Mouse (Mus musculus) layer of hippocampus, adult 9-11 months (tissue): ENCODE measurements around the gene Chpt1.
"Not testable (repeated sequence)": the region's sequence is repeated elsewhere in the genome, so short reads cannot be mapped to it uniquely, and the experiment has no call there.

Experiments
- DNase-seq: peaks from one replicate; pipeline ENCODE4 v3.0.0; 2022

Chpt1 gene

DNA sequence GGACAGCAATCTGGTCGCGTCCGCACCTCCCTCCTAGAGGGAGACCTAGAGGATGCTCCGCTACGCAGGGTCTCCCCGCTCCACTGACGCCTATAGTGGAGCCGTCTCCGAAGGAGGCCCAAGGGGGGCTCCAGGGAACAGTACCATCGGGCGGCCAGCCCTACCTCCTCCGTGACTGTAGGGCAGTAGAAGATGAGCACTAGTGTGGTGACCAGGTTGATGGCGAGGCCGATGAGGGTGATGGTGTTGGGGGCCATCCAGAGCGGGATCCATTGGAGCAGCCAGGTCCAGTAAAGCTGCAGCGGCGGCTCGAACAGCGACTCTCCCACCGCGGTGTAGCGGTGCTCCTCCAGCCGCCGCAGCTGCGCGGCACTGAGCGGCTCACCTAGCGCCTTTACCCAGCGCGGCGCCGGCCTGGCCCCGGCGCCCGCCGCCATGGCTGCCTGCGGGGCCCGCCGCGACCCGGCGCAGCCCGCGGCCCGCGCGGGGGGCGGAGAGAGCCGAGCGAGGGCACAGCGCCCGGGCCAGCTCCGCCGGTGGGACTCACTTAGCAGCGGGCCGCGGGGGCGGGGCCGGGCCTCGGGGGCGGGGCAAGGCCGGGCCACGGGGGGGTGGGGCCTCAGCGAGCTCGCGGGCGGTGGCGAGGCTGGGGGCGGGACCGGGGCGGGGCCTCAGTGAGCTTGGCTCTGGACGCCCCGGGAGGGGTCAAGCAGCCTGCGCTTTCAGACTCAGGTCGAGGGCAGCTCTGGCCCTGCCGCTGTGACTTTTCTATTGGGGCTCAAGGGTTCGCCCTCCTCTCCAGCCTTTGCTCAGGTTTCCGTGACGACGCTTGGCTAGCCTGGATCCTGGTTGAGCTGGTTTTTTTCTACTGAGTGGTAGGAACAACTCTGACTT is at the start of gene Chpt1:
Gene Chpt1 (minus strand): TSS at position 653 of the 894 bp plus-strand sequence.
- DNase-seq: peak; percentile 79

DNA sequence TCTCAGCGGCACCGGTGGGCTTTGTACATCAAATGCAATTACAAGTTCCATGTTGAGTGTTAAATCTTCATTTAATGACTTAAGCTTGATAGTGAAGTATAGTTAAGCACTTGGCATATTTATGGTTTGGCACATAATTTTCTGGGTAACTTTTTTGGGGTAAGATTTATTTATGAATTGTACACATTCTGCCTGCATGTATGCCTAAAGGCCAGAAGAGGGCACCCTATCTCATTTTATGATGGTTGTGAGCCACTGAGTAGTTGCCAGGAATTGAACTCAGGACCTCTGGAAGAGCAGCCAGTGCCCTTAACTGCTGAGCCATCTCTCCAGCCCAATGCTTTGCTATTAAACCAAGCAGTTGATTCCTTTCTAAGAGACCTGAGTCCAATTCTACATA is 48.9 kb upstream of the Chpt1 start:
- DNase-seq: no peak

DNA sequence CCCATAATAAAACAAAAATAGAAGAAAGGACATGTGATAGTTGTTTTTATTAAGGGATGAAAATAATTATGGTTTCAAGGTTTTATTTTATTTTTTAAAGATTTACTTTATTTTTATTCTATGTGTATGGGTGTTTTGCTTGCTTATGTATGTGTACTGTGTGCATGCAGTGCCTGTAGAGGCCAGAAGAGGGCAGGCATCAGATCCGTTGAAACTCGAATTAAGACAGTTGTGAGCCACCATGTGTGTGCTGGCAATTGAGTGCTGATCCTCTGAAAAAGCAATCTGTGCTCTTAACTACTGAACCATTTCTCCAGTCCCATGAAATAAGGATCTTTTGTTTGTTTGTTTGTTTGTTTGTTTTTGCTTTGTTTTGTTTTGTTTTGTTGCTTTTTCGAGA is 46.4 kb upstream of the Chpt1 start:
- DNase-seq: no peak

DNA sequence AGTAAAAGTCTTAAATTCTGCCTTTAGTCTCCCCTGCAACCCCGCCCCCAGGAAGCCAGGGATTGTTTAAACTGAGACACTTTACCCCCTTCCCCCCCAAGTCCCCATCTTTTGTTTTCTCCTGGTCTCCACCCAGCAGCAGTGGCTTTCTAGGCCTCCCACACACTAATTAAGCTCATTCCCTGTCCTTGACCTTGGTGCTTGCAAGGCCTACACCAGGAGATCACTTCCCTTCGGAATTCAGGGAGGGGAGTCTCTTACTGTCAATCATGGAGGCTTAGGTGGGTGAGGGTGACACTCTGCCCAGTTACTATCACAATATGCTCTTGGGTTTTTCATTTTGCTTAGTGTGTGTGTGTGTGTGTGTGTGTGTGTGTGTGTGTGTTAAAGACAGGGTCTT is 43.8 kb upstream of the Chpt1 start:
- no peak for DNase-seq

DNA sequence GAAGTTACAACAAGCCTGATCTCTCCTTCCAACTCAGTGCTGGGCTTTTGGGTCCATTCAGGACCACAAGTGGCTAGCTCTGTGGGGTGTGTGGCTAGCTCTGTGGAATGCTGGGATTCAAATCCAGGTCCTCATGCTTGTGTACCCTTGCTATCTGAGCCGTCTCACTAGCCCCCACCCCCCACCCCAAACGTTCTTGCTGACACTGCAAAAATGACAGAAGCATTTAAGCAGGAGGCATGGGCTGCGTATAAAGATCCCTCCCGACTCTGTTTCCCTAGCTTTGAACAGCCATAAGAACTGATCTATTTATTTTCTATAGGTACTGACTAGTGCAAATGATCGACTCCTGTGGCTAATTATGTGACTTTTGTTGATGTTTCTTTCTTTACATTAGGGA is 26.8 kb upstream of the Chpt1 start:
- DNase-seq: no peak

DNA sequence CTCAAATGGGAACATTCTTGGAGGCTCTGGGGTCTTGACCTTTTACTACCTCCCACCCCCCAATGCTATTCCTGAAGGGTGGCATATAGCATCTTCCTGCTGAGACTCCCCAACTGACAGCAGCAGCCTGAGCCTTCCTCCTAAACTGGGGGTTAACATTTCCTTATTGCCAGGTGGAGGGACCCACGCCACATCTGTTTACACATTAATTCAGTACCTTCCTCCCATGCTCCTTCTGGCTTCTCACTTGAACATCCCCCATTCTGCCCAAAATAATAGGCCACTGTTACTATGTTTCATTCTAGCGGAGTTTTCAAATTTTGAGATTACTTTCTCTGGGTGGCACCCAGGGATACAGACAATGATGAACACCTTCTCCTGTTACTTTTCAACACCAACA is 20.1 kb upstream of the Chpt1 start:
- DNase-seq: peak; percentile 71

DNA sequence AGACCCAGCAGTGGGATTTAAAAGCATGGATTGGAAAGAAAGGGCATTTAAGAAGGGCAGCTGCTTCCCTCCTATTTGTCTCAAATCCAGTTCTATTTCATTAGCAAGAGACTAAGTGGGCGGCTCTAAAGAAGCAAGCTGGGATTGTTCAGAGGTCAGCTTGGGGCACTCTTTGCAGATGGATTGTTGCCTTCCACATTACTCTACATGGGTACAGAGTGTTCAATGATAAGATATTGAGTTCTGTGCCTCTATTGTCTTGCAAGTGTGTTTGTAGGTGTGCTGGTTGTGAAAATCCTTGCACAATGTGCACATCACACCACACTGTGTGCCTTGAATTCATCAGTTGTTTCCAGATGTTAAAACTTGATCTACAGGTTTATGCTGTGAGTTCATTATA is 19.3 kb upstream of the Chpt1 start:
- no peak for DNase-seq

DNA sequence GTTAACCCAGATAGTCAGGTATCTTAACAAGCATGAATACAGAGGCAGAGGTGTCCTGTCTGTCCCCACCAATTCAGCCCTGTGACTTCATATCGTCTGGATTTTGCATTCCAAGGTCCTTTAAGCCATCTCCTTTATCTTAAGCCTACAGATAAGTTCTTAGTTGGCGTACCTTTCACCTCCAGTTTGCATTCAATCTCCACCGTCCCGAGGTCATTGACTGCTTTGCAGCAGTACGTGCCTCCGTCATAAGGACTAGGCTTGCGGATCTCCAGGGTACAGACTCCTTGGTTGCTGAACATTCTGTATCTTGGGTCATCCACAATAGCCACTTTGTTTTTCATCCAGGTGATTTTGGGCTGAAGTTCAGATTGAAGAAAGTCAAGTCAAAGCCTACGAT is 18.9 kb upstream of the Chpt1 start:
- DNase-seq: no peak

DNA sequence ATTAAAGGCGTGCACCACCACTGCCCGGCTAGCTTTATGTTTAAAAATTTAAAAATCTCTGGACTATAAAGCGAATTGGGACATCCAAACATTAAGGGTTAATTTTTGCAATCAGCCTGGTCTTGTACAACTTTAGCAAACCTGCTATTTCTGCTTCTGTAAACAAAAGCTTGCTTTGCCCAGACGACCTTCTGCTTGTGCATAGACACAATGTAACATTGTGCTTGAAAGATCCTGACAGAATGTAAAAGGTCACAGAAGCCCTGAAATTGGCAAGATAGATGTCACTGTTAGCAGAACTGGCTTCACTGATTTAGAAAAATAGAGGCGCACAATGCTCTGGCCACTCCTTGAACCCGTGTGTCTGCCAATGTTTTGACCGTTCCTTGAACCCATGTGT is 11.2 kb upstream of the Chpt1 start:
- DNase-seq: not testable (repeated sequence)

DNA sequence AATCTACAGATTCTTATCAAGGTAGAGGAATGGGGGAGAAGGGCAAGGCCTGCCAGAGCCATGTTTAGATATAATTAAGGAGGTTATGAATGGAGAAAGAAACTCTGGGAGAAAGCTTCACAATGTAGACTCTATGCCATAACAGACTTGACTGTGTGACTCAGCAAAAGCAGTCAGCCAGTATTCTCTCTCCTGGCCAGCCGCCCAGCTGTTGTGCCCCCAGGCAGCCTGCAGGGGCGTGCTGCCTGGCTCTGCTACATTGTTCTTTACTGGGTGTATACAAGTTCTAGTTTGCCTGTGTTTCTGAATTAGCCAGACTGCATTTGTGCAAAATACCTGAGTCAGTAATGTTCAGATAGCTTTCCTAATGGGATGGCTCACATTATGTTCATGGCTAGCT is 10.6 kb upstream of the Chpt1 start:
- peak; percentile 67 for DNase-seq

DNA sequence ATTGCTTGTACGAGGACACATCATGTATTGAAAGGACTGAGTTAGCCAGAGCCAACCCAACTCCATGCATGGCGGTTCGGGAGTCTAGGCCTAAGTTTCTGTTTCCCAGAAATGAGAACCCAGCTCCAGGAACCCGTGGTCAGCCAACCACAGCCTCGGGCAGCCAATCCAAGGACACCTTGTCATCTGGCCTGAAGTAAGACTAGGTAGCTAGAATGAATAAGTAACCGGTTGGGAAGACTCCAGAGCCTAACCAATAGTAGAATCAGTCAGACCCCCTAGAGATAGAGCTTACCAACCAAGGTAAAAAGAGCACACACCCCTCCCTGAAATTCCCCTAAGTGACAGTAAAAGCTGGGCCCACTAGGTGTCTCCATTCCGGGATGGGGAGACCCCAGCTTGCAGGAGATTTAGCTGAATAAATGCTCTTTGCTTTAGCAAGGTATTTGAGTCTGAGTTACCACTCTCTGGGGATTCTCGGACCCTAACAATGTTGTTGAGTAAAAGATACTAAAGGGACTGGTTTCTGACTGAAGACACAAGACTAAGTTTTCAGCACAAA is 9.8 kb upstream of the Chpt1 start:
- no peak for DNase-seq

DNA sequence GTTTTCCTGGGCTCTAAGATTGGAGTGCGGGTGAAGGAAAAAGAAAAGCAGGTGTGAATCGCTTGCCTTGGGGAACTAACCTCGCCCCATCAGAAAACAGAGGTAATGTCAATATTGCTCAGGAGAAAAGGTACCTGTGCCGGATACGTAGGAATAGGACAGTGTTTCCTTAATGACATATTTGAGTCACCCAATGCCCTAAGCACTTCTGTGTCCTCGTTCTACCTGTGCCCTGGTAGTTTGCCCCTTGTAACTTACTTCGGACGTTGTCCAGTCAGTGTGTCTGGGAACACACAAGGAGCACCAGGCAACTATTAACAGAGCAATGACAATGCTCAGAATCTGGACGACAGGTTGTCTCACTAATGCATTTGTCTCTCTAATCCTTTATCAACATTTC is 7.5 kb upstream of the Chpt1 start:
- DNase-seq: no peak

DNA sequence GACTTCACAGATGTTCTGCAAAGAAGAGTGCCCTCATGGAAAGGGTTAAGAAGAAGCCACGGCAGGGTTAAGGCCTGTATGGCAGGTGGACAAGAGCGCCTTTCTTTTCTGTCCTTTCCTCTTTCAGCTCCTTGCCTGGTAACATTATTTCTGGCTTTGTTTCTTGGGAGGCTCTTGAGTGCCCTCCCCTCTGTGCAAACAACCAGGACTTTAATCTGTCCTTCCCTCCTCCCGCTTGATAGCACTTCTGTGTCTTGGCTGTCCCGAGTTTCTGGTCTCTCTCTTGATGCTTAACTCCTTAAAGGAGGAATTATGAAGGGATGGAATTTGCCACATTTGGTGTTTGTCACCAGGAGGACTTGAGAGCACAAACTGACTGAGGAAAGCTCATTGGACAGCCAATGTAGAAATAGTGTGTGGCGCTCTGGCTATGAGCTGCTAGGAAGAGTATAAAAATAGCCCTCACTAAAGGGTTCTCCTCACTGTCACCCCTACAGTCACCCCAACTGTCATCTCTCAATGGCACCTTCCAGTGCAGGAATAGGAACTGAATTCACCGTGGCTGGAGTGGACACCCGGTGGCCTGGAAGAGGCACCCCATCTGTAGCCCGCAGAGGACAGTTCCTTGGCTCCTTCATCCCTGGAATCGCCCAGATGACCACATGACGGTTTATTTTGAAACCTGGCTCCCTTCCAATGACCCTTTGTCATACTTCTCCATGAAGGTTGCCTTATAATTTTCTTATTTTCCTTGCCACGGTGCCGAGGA is 6.8 kb upstream of the Chpt1 start:
- DNase-seq: no peak

DNA sequence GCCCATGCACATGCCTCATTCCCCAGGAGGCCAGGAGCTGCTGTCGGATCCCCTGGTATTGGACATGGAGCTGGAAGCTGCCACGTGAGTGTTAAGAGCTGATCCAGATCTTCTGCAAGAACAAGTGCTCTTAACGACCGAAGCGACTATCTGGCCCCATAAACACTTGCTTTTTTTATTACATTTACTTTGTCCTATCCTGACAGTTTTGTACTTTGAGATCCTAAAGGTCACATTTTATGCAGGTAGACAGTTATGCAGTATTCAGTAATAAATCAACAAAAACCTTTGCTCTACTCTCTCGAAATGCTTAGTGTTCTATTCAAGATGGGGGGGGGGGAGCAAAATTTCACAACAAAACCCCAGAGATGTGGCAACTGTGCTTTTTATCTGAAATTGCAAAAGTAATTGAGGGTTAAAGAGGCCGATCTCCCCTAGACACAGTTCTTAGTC is 3.8 kb upstream of the Chpt1 start:
- DNase-seq: no peak

DNA sequence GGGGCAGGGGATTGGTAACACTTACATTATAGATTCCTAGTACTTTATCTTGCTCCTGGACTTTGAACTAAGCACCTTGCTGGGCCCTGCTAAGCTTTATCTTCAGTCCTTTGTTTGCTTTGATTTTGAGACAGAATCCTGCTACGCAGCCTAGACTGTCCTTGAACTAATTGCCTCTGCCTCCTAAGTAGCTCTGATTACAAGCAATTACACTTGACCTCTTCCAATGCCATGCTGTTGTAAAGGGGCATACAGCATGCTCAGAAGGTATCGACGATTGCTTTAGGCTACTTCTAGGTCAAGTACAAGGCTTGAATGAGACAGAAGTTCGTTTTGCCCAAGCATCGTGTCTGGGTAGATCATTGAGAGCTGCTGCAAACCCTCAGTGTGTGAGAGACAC is 1.4 kb upstream of the Chpt1 start:
- DNase-seq: no peak

DNA sequence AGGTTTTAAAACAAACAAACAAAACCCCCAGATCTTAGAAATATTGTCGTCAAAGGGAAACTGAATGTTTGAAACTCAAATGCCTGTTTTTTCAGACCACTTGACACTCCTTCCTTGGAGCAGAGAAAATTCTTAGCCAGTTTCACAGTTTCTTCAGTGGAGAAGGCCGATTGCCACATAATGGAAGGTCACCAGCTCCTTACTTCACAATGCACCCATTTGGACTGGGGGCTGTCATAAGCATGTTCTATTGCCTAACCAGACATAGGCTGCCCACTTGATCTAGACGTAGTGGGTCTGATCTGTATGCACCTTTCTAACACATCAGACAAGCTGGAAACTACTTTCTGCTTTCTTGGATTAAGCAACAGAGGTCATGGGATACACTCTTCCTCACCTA is 608 bp upstream of the Chpt1 start:
- no peak for DNase-seq

DNA sequence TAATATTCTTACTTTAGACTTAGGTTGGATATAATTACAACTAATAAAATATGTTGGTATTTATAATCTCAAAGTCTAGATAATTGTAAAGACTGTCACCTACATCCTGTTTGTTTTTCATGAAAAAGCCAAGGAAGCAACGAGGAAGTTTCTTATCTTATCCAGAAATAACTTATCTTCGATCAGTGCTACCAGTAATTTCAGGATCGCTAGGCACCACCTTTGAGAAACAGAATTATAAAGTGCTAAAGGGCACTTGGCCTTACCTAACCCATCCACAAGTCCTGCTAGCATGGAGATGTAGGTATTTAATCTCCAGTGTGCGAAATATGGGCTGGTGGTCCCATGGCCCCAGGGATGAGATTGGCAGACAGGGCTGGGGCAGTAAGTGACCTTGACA is 954 bp downstream of the Chpt1 start:
- no peak for DNase-seq

DNA sequence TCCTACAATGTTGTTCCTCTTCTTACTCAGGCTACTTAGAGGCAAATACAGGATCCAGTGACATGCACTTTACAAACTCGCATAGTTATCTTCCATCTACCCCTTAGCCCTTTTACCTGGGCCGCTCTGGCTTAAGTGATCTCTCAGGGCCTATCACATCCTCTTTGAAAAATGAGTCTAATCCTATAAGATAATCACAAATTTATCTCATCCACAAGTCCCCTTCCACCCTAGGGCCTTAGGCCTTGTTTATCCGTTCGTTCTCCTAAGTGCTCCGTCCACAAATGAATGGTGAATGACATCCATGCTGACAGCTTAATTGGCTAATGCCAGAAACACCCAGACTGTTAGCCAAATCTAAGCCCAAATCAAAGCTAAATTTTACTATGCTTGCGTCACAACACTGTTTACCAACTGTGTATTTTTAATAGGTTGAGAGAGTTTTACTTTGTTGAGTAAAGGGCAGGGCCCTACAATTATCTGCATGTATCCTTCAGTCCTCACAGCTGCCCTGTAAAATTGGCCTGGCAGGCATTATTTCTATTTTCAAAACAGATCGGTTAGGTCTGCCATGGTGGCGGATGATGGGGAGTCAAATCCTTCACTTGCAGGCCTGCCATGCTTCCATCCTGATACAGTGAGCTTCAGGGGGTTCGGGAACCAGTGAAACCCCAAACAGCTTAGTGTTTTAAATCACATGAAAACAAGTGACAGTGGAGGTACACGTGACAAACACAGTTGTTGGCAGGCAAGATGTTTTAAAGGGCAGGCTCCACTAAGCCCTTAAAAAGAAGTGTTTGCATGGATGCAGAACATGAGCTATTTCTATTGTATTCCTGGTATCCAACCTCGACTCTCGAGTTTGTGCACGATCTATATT is 1.7 kb downstream of the Chpt1 start:
- no peak for DNase-seq

DNA sequence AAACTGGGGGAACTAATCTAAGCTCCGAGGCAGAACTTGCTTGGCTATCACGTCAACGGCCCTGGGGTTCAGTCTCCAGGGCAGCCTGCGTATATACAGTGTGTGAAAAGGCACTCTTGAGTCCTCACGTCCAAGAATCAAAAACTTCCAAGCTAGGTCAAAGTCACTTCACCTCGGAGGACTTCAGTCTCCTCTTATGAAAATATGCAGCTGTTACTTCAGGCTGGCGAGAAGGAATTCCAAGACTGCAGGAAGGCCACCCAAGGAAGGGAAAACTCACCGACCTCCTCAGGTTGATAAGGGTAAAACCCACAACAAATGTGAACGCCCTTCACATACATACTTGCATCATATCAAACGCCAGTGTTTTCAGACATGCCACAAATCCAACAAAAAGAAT is 2.5 kb downstream of the Chpt1 start:
- no peak for DNase-seq

DNA sequence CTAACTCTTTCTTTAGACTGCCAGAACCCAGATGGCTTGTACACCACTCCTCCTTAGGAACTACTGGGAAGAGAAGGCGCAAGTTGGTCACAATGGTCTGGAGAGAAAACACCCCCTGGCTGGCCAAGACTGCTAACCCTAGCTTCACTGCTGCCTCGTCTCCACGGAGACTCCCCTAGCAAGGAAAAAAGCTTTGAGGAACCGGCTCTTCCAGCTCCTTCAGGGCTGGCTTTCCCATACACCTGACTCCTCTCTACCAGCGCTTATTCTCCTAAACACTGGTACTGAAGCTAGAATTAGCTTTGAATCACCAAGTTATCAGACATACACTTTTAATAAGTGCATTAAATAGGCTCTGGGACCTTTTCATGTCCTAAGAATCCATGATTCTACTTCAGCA is 3.9 kb downstream of the Chpt1 start:
- DNase-seq: no peak

DNA sequence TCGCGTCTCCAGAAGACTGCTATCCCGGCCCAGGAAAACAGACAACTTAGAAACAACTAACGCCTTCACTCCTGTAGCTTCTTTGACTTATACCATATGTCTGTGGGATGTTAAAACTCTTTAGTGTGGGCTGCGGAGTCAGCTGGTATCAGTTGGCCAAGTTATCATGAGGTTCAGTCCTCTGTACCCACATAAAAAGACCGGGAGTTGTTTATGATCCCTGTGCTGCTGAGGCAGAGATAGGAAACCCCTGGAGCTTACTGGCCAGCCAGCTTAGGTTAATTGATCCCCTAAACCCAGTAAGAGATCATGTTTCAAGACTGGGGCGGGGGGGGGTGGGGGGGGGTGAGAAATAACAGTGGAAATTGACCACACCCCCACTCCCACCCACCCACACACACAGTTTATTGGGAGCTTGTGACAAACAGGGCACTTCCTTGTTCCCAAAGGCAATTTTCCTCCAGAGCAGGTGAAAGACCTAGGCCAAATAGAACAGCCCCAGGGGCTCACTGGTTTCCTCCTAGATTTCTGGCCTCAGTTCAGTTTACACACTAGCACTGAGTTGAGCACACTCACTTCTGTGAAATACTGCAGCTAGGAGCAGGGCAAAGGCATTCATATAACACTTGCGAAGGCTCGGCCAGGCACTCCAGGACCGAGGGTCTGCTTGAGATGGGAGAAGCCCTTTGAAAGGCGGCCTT is 6.9 kb downstream of the Chpt1 start:
- no peak for DNase-seq

DNA sequence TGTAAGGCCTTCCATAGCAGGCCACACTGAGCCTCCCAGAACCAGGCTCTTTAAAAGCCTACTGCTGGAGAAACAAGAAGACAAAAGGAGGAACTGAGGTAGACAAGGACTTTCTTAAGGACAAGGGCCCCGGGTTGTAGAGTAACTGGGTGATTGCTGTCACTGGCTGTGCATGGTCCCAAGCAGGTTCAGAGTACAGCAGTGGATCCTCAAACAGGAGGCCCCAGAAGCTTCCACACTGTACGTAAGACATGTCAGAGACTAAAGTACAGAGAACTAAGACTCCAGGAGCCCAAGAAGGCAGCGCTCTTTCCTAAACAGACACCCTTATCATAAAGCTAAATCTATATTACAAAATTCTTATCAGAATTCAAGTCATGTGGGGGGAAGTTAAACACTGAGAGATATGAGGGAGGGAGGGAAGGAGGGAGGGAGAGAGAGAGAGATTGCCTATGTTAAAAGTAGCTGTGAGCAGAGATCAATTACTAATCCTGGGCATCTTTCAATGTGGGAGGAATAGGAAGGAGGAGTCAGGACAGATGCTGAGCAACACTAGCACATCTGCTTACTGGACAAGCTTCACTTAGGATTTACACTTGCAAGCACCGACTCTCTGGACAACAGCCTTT is 8.8 kb downstream of the Chpt1 start:
- DNase-seq: no peak
